Mouse (Mus musculus): ENCODE measurements at regions not wholly inside any gene's neighbourhood (a gene's known extent, or its start where the extent isn't known, plus 50 kb on each side); places are given as distances from the start of the nearest gene placed in this dataset.

- H3K27ac ChIP-seq (ENCODE audit: insufficient read depth, low read length) = no peak overlapping the region
- no peak overlapping the region for H3K4me3 ChIP-seq (ENCODE audit: low read depth, low read length)
- no peaks in the 10 kb centered on the region for H3K36me3 ChIP-seq (ENCODE audit: control insufficient read depth, insufficient read depth, low read length, poor library complexity, severe bottlenecking)
- TF ChIP-seq POLR2A (IDR thresholded peaks at IDR 0.05; ENCODE audit: insufficient read depth, low read length) = no peak
- TF ChIP-seq CTCF (IDR thresholded peaks at IDR 0.05; ENCODE audit: low read depth, low read length) = no peak
- TF ChIP-seq EP300 (IDR thresholded peaks at IDR 0.05; ENCODE audit: insufficient read depth, low read depth, low read length) = no peak
- H3K9me3 ChIP-seq (replicated peaks; ENCODE audit: control insufficient read depth, insufficient read depth, low read length, poor library complexity, severe bottlenecking) = no peaks in the 10 kb centered on the region
- H3K27me3 ChIP-seq (ENCODE audit: control insufficient read depth, insufficient read depth, low read length, poor library complexity, severe bottlenecking) = no peaks in the 10 kb centered on the region
- H3K9ac ChIP-seq (ENCODE audit: low read depth, poor library complexity, severe bottlenecking) = no peak overlapping the region
- no peaks in the 10 kb centered on the region for H3K4me1 ChIP-seq (ENCODE audit: control insufficient read depth, insufficient read depth, low read length)
Observed at GRCm38 (mm10) chr15:63611161-63611560, 233.8 kb downstream of the Gsdmc2 start.

GRCm38 (mm10) chr15:63603100-63603714 lies 241.8 kb downstream of the Gsdmc2 start:
- Histone ChIP-seq H3K4me1 (ENCODE audit: control insufficient read depth, insufficient read depth, low read length) (no peaks in the 10 kb centered on the region), H3K9ac (ENCODE audit: low read depth, poor library complexity, severe bottlenecking) (no peak overlapping the region), H3K36me3 (ENCODE audit: control insufficient read depth, insufficient read depth, low read length, poor library complexity, severe bottlenecking) (no peaks in the 10 kb centered on the region), H3K9me3 (replicated peaks; ENCODE audit: control insufficient read depth, insufficient read depth, low read length, poor library complexity, severe bottlenecking) (no peaks in the 10 kb centered on the region), H3K4me3 (ENCODE audit: low read depth, low read length) (no peak overlapping the region), H3K27me3 (ENCODE audit: control insufficient read depth, insufficient read depth, low read length, poor library complexity, severe bottlenecking) (no peaks in the 10 kb centered on the region), H3K27ac (ENCODE audit: insufficient read depth, low read length) (no peak overlapping the region)
- no peak for TF ChIP-seq POLR2A (IDR thresholded peaks at IDR 0.05; ENCODE audit: insufficient read depth, low read length)
- no peak for TF ChIP-seq CTCF (IDR thresholded peaks at IDR 0.05; ENCODE audit: low read depth, low read length)
- TF ChIP-seq EP300 (IDR thresholded peaks at IDR 0.05; ENCODE audit: insufficient read depth, low read depth, low read length) = no peak

GRCm38 (mm10) chr15:63601543-63601942 lies 243.4 kb downstream of the Gsdmc2 start:
- H3K27ac ChIP-seq (ENCODE audit: insufficient read depth, low read length) = no peak overlapping the region
- no peaks in the 10 kb centered on the region for H3K9me3 ChIP-seq (replicated peaks; ENCODE audit: control insufficient read depth, insufficient read depth, low read length, poor library complexity, severe bottlenecking)
- TF ChIP-seq CTCF (IDR thresholded peaks at IDR 0.05; ENCODE audit: low read depth, low read length) = peak; percentile 35
- no peak for TF ChIP-seq EP300 (IDR thresholded peaks at IDR 0.05; ENCODE audit: insufficient read depth, low read depth, low read length)
- no peak overlapping the region for H3K4me3 ChIP-seq (ENCODE audit: low read depth, low read length)
- H3K27me3 ChIP-seq (ENCODE audit: control insufficient read depth, insufficient read depth, low read length, poor library complexity, severe bottlenecking) = no peaks in the 10 kb centered on the region
- no peaks in the 10 kb centered on the region for H3K4me1 ChIP-seq (ENCODE audit: control insufficient read depth, insufficient read depth, low read length)
- H3K9ac ChIP-seq (ENCODE audit: low read depth, poor library complexity, severe bottlenecking) = no peak overlapping the region
- no peaks in the 10 kb centered on the region for H3K36me3 ChIP-seq (ENCODE audit: control insufficient read depth, insufficient read depth, low read length, poor library complexity, severe bottlenecking)

- H3K4me1 ChIP-seq (ENCODE audit: control insufficient read depth, insufficient read depth, low read length) = no peaks in the 10 kb centered on the region
- H3K27me3 ChIP-seq (ENCODE audit: control insufficient read depth, insufficient read depth, low read length, poor library complexity, severe bottlenecking) = no peaks in the 10 kb centered on the region
- H3K9ac ChIP-seq (ENCODE audit: low read depth, poor library complexity, severe bottlenecking) = no peak overlapping the region
- no peaks in the 10 kb centered on the region for H3K9me3 ChIP-seq (replicated peaks; ENCODE audit: control insufficient read depth, insufficient read depth, low read length, poor library complexity, severe bottlenecking)
- no peak for TF ChIP-seq CTCF (IDR thresholded peaks at IDR 0.05; ENCODE audit: low read depth, low read length)
- TF ChIP-seq POLR2A (IDR thresholded peaks at IDR 0.05; ENCODE audit: insufficient read depth, low read length) = no peak
- no peak for TF ChIP-seq EP300 (IDR thresholded peaks at IDR 0.05; ENCODE audit: insufficient read depth, low read depth, low read length)
- no peak overlapping the region for H3K27ac ChIP-seq (ENCODE audit: insufficient read depth, low read length)
- H3K4me3 ChIP-seq (ENCODE audit: low read depth, low read length) = no peak overlapping the region
- no peaks in the 10 kb centered on the region for H3K36me3 ChIP-seq (ENCODE audit: control insufficient read depth, insufficient read depth, low read length, poor library complexity, severe bottlenecking)
Observed at GRCm38 (mm10) chr15:63592758-63593463, 252.1 kb downstream of the Gsdmc2 start.

- H3K27ac ChIP-seq (ENCODE audit: insufficient read depth, low read length) = no peak overlapping the region
- H3K9ac ChIP-seq (ENCODE audit: low read depth, poor library complexity, severe bottlenecking) = no peak overlapping the region
- H3K9me3 ChIP-seq (replicated peaks; ENCODE audit: control insufficient read depth, insufficient read depth, low read length, poor library complexity, severe bottlenecking) = no peaks in the 10 kb centered on the region
- no peak overlapping the region for H3K4me3 ChIP-seq (ENCODE audit: low read depth, low read length)
- TF ChIP-seq CTCF (IDR thresholded peaks at IDR 0.05; ENCODE audit: low read depth, low read length) (no peak), EP300 (IDR thresholded peaks at IDR 0.05; ENCODE audit: insufficient read depth, low read depth, low read length) (no peak), POLR2A (IDR thresholded peaks at IDR 0.05; ENCODE audit: insufficient read depth, low read length) (no peak)
- no peaks in the 10 kb centered on the region for H3K36me3 ChIP-seq (ENCODE audit: control insufficient read depth, insufficient read depth, low read length, poor library complexity, severe bottlenecking)
- no peaks in the 10 kb centered on the region for H3K4me1 ChIP-seq (ENCODE audit: control insufficient read depth, insufficient read depth, low read length)
- H3K27me3 ChIP-seq (ENCODE audit: control insufficient read depth, insufficient read depth, low read length, poor library complexity, severe bottlenecking) = no peaks in the 10 kb centered on the region
Observed at GRCm38 (mm10) chr15:63559293-63559692, 285.7 kb downstream of the Gsdmc2 start.

GRCm38 (mm10) chr15:63558691-63559090 lies 286.3 kb downstream of the Gsdmc2 start:
- Histone ChIP-seq H3K36me3 (ENCODE audit: control insufficient read depth, insufficient read depth, low read length, poor library complexity, severe bottlenecking) (no peaks in the 10 kb centered on the region), H3K9me3 (replicated peaks; ENCODE audit: control insufficient read depth, insufficient read depth, low read length, poor library complexity, severe bottlenecking) (no peaks in the 10 kb centered on the region), H3K4me1 (ENCODE audit: control insufficient read depth, insufficient read depth, low read length) (no peaks in the 10 kb centered on the region), H3K4me3 (ENCODE audit: low read depth, low read length) (no peak overlapping the region), H3K27me3 (ENCODE audit: control insufficient read depth, insufficient read depth, low read length, poor library complexity, severe bottlenecking) (no peaks in the 10 kb centered on the region), H3K27ac (ENCODE audit: insufficient read depth, low read length) (no peak overlapping the region), H3K9ac (ENCODE audit: low read depth, poor library complexity, severe bottlenecking) (no peak overlapping the region)
- TF ChIP-seq CTCF (IDR thresholded peaks at IDR 0.05; ENCODE audit: low read depth, low read length) (no peak), EP300 (IDR thresholded peaks at IDR 0.05; ENCODE audit: insufficient read depth, low read depth, low read length) (no peak), POLR2A (IDR thresholded peaks at IDR 0.05; ENCODE audit: insufficient read depth, low read length) (no peak)
